Mouse (Mus musculus): Measurements from ENCODE around the gene Epdr1.
A peak's percentile ranks its signal among the peaks of the same experiment; 100 is the strongest.

Epdr1 gene

GRCm38 (mm10) chr13:19619216-19619927, at the start of gene Epdr1:
Epdr1 (minus strand) TSS chr13:19619927.
- DNase-seq = peak; percentile 72

GRCm38 (mm10) chr13:19668355-19669140, 48.8 kb upstream of the Epdr1 start:
- DNase-seq = no peak

GRCm38 (mm10) chr13:19652405-19652804, 32.7 kb upstream of the Epdr1 start:
- no peak for DNase-seq

GRCm38 (mm10) chr13:19649824-19650223, 30.1 kb upstream of the Epdr1 start:
- no peak for DNase-seq

- no peak for DNase-seq
Measured at GRCm38 (mm10) chr13:19644225-19644624, 24.5 kb upstream of the Epdr1 start.

GRCm38 (mm10) chr13:19643519-19643918, 23.8 kb upstream of the Epdr1 start:
- no peak for DNase-seq

- no peak for DNase-seq
Measured at GRCm38 (mm10) chr13:19640203-19640851, 20.6 kb upstream of the Epdr1 start.

- DNase-seq = no peak
Measured at GRCm38 (mm10) chr13:19636131-19636530, 16.4 kb upstream of the Epdr1 start.

- no peak for DNase-seq
Measured at GRCm38 (mm10) chr13:19630768-19631709, 11.3 kb upstream of the Epdr1 start.

- DNase-seq = no peak
Measured at GRCm38 (mm10) chr13:19626473-19626872, 6.7 kb upstream of the Epdr1 start.

GRCm38 (mm10) chr13:19624632-19625320, 5.0 kb upstream of the Epdr1 start:
- DNase-seq = no peak

- no peak for DNase-seq
Measured at GRCm38 (mm10) chr13:19623228-19623905, 3.6 kb upstream of the Epdr1 start.

GRCm38 (mm10) chr13:19622573-19623227, 3.0 kb upstream of the Epdr1 start, which contains the start of gene Sfrp4:
Sfrp4 (plus strand) TSS chr13:19623104.
- DNase-seq = peak; percentile 44

- DNase-seq = no peak
Measured at GRCm38 (mm10) chr13:19618841-19619215, 899 bp downstream of the Epdr1 start.

GRCm38 (mm10) chr13:19618081-19618480, 1.6 kb downstream of the Epdr1 start:
- DNase-seq = no peak

- DNase-seq = no peak
Measured at GRCm38 (mm10) chr13:19614311-19614710, 5.4 kb downstream of the Epdr1 start.

- no peak for DNase-seq
Measured at GRCm38 (mm10) chr13:19613426-19613825, 6.3 kb downstream of the Epdr1 start.

- no peak for DNase-seq
Measured at GRCm38 (mm10) chr13:19612963-19613362, 6.8 kb downstream of the Epdr1 start.

- peak; percentile 18 for DNase-seq
Measured at GRCm38 (mm10) chr13:19612348-19612747, 7.4 kb downstream of the Epdr1 start.

- DNase-seq = no peak
Measured at GRCm38 (mm10) chr13:19608120-19608519, 11.6 kb downstream of the Epdr1 start.

- no peak for DNase-seq
Measured at GRCm38 (mm10) chr13:19604916-19605315, 14.8 kb downstream of the Epdr1 start.

Data from right cerebral cortex, postnatal 14 days (tissue).